Mouse (Mus musculus) midbrain, embryonic 14.5 days (tissue): ENCODE data around the gene Ccdc47. TPM values are rescaled to one million over a fixed set of nuclear protein-coding genes. Genes with fewer than 3 reads are reported as not detected.
"Not testable (repeated sequence)": the region's sequence is repeated elsewhere in the genome, so short reads cannot be mapped to it uniquely, and the experiment has no call there.

ENCODE experiments used
- ATAC-seq: fragments of 200-750 bp; cut with Nextera tagmentation; 2 replicates; pipeline ENCODE4 v1.8.0; 2017; ENCODE audit warnings: moderate number of reproducible peaks, moderate library complexity; ENCODE audit not compliant: low FRiP score, low TSS enrichment
- DNase-seq: peaks from one replicate; pipeline ENCODE4 v3.0.0-alpha.2; 2015
- H3K27ac ChIP-seq: fragments of 300-500 bp; sonication (generic); replicated peaks from 2 replicates; pipeline ENCODE4 v1.5.1; 2014; ENCODE audit warnings: mild to moderate bottlenecking, low read depth, low read length, moderate library complexity
- H3K27me3 ChIP-seq: fragments of 300-500 bp; sonication (generic); 2 replicates; pipeline ENCODE4 v1.6.1; 2014; ENCODE audit warnings: low read length, control low read depth, mixed read lengths; ENCODE audit not compliant: control insufficient read depth, insufficient read depth
- H3K36me3 ChIP-seq: fragments of 300-500 bp; sonication (generic); 2 replicates; pipeline ENCODE4 v1.6.1; 2014; ENCODE audit warnings: low read length, control low read depth; ENCODE audit not compliant: control insufficient read depth, insufficient read depth
- H3K4me1 ChIP-seq: fragments of 300-500 bp; sonication (generic); 2 replicates; pipeline ENCODE4 v1.6.1; 2014; ENCODE audit warnings: mild to moderate bottlenecking, antibody characterized with exemption, low read length, control low read depth; ENCODE audit not compliant: control insufficient read depth, insufficient read depth
- H3K4me2 ChIP-seq: fragments of 300-500 bp; sonication (generic); 2 replicates; pipeline ENCODE4 v1.6.1; 2014; ENCODE audit warnings: mild to moderate bottlenecking, low read length, moderate library complexity
- H3K4me3 ChIP-seq: fragments of 300-500 bp; sonication (generic); replicated peaks from 2 replicates; pipeline ENCODE4 v1.5.1; 2014; ENCODE audit warnings: low read depth, low read length
- H3K9ac ChIP-seq: fragments of 300-500 bp; sonication (generic); replicated peaks from 2 replicates; pipeline ENCODE4 v1.6.1; 2014; ENCODE audit warnings: mild to moderate bottlenecking, low read length, moderate library complexity
- H3K9me3 ChIP-seq: fragments of 300-500 bp; sonication (generic); 2 replicates; pipeline ENCODE4 v1.6.1; 2016; ENCODE audit warnings: low read length, control low read depth, mixed read lengths; ENCODE audit not compliant: control insufficient read depth
- WGBS: fragments of 180-500 bp; shearing (Covaris S2); extraction: QIAGEN DNeasy Blood & Tissue Kit; methylation state at CpG from one replicate; pipeline ENCODE4 v1.1.7; 2014; 5-methylcytosine and 5-hydroxymethylcytosine counted together
- polyA plus RNA-seq: library from polyadenylated mRNA; unstranded; fragments of >200 nt; fragmentation: Nextera tagmentation; extraction: Ambion mirVana; gene quantifications from 2 replicates; pipeline ENCODE4 v1.2.1, GENCODE M21; 2014

Ccdc47 gene
- polyA plus RNA-seq, 1 experiment from 2014 or later = 87.5 TPM

DNA sequence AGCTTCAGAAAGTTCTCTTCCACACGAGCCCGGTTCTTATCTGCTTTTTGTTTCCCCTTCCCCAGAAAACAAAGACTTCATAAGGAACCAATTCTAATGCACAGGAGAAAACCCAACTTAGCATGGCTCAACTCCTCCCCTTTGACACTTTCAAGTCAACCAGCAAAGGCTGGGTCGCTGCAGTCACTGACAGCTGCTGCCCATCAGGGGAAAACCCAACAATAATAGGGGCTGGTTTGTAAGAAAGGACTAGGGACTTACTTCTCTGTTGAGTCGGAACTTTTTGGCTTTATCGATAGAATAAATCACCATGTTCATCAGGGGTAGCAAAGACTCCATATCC lies 14.1 kb downstream of the Ccdc47 start, which contains the start of gene Strada:
TSS of gene Strada (minus strand) at position 46 of the 343 bp plus-strand sequence.
- no peak within 1 kb of the TSS for H3K27ac ChIP-seq
- no peaks in the 10 kb centered on the region for H3K9me3 ChIP-seq
- ATAC-seq (no peak), DNase-seq (no peak)
- WGBS = 91% methylated on average over 5 of the region's 5 CpGs
- no peak within 1 kb of the TSS for H3K9ac ChIP-seq
- H3K4me2 ChIP-seq = no peak within 1 kb of the TSS
- H3K36me3 ChIP-seq = peaks cover 84% of the 10 kb centered on the region
- no peak within 1 kb of the TSS for H3K4me3 ChIP-seq
- H3K27me3 ChIP-seq = no peaks in the 10 kb centered on the region
- H3K4me1 ChIP-seq = no peaks in the 10 kb centered on the region

DNA sequence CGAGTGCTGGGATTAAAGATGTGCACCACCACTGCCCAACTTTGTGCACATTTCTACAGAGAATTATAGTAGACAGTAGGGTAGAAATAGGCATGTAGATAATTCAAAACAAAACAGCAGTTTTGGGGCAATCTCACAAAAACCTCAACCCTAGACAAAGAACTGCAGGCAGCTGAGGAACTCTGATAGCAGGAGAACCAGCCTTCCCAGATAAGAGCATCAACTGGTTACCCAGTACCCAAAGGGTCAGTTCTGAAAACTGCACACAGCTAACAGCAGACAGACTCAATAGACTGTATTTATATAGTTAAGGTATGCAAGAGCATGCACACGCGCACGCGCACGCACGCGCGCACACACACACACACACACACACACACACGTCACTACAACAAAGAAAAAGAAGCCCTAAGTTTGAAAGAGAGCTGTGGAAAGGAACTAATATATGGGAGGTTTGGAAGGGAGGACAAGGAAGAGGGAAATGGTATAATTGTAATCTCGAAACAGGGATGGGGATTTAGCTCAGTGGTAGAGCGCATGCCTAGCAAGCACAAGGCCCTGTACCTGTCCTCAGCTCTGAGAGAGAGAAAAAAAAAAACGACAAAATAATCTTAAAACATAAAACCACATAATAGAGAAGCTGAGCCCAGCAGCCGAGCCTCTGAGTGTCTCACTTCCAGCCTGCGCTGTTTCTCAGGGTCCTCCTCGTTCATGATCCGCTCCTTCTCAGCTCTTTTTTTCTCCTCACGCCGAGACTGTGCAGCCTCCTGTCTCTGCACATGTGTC lies 14.6 kb downstream of the Ccdc47 start:
- Histone ChIP-seq H3K4me2 (no peak overlapping the region), H3K4me3 (no peak overlapping the region), H3K27me3 (no peaks in the 10 kb centered on the region), H3K36me3 (peaks cover 82% of the 10 kb centered on the region), H3K27ac (no peak overlapping the region), H3K9me3 (no peaks in the 10 kb centered on the region), H3K4me1 (no peaks in the 10 kb centered on the region), H3K9ac (no peak overlapping the region)
- 97% methylated on average over 19 of the region's 19 CpGs for WGBS
- no peak for DNase-seq
- no peak for ATAC-seq

GRCm38 (mm10) chr11:106200756-106201155 lies 15.4 kb downstream of the Ccdc47 start:
- WGBS = 89% methylated on average over 6 of the region's 6 CpGs
- Histone ChIP-seq H3K27me3 (no peaks in the 10 kb centered on the region), H3K9ac (no peak overlapping the region), H3K4me1 (no peaks in the 10 kb centered on the region), H3K4me2 (no peak overlapping the region), H3K27ac (no peak overlapping the region), H3K36me3 (peaks cover 77% of the 10 kb centered on the region), H3K9me3 (no peaks in the 10 kb centered on the region), H3K4me3 (no peak overlapping the region)
- DNase-seq (no peak), ATAC-seq (no peak)

DNA sequence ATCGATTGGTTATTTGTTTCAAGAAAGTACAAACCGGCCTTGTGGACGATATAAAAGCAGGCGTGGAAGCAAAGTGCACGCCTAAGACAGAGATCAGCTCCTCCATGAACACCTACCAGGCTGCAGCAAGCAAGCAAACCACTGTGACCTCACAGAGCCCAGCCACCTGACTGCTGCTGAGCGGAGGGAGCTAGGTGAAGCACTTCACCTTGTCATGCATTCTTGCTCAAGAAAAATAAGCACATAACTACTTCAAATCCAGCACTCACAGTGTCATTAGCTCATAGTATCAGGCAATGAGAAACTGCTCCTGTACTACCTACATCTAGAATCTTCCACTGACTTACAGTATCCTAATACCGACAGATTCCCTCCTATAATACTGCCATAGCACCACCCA lies 16.1 kb downstream of the Ccdc47 start:
- not testable (repeated sequence) for H3K4me2 ChIP-seq, H3K9me3 ChIP-seq, ATAC-seq, H3K27me3 ChIP-seq, H3K4me3 ChIP-seq, H3K27ac ChIP-seq, H3K9ac ChIP-seq, DNase-seq, H3K4me1 ChIP-seq
- H3K36me3 ChIP-seq = peaks cover 70% of the 10 kb centered on the region
- 93% methylated on average over 7 of the region's 7 CpGs for WGBS

- Histone ChIP-seq H3K4me3 (no peak overlapping the region), H3K36me3 (peaks cover 54% of the 10 kb centered on the region), H3K9ac (no peak overlapping the region), H3K4me2 (no peak overlapping the region), H3K9me3 (no peaks in the 10 kb centered on the region), H3K27me3 (no peaks in the 10 kb centered on the region), H3K4me1 (0 out of 2 replicates have a peak, but pooled peaks cover 3% of the 10 kb centered on the region), H3K27ac (no peak overlapping the region)
- ATAC-seq (no peak), DNase-seq (no peak)
- 97% methylated on average over 4 of the region's 4 CpGs for WGBS
These were observed 17.9 kb downstream of the Ccdc47 start for GRCm38 (mm10) chr11:106198277-106198676.

- no peak overlapping the region for H3K9ac ChIP-seq
- H3K9me3 ChIP-seq = no peaks in the 10 kb centered on the region
- no peaks in the 10 kb centered on the region for H3K27me3 ChIP-seq
- peaks cover 9% of the 10 kb centered on the region for H3K4me1 ChIP-seq
- no peak overlapping the region for H3K27ac ChIP-seq
- H3K36me3 ChIP-seq = peaks cover 27% of the 10 kb centered on the region
- H3K4me2 ChIP-seq = no peak overlapping the region
- ATAC-seq (no peak), DNase-seq (no peak)
- H3K4me3 ChIP-seq = no peak overlapping the region
These were observed 20.8 kb downstream of the Ccdc47 start for GRCm38 (mm10) chr11:106195341-106195740.

DNA sequence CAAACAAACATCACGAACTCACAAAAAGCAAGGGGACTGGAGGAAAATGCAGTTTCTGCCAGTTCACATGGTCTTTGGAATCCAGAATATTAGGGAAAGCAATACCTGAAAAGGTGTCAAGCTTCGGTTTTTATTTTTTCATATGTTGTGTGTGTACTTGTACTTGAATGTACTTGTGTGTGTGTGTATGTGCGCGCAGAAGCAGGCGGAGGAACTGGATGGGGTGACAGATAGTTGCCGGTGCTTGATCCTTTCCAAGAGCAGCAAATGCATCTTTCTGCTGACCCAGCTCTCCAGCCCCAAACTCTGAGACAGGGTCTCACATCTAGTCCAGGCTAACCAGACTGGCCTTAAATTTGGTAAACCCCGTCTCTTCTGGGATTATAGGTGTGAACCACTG lies 21.3 kb downstream of the Ccdc47 start:
- no peaks in the 10 kb centered on the region for H3K9me3 ChIP-seq
- H3K9ac ChIP-seq = no peak overlapping the region
- 94% methylated on average over 7 of the region's 7 CpGs for WGBS
- H3K36me3 ChIP-seq = peaks cover 27% of the 10 kb centered on the region
- no peaks in the 10 kb centered on the region for H3K27me3 ChIP-seq
- DNase-seq (no peak), ATAC-seq (no peak)
- peaks cover 9% of the 10 kb centered on the region for H3K4me1 ChIP-seq
- H3K4me2 ChIP-seq = no peak overlapping the region
- H3K4me3 ChIP-seq = no peak overlapping the region
- no peak overlapping the region for H3K27ac ChIP-seq

DNA sequence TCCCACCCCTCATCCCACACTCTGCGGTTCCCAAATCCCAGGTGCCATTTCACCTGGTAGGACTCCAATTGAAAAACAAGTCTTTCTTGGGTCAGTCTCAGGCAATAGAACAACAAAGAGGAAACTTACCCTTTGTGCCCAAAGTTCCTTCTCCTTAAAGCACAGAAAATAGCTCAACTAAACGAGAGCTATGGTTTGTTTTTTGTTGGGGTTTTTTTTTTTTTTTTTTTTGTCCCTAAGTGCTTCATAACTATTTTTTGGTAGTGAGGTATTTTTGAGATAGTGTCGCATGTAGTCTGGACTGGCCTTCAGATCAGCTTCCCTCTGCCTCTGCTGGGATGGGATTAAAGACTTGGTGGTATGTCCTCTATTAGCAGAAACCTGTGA lies 22.0 kb downstream of the Ccdc47 start:
- Histone ChIP-seq H3K27me3 (no peaks in the 10 kb centered on the region), H3K4me3 (peak overlapping the region; percentile 72), H3K9me3 (no peaks in the 10 kb centered on the region), H3K9ac (peak overlapping the region; percentile 59; the same call in 1 of the 2 replicates), H3K27ac (peak overlapping the region; percentile 84), H3K4me1 (peaks cover 9% of the 10 kb centered on the region), H3K4me2 (peak overlapping the region; percentile 51), H3K36me3 (peaks cover 27% of the 10 kb centered on the region)
- DNase-seq = no peak
- no peak for ATAC-seq
- 39% methylated on average over 3 of the region's 3 CpGs for WGBS
